Mouse (Mus musculus): ENCODE results near the gene Cnpy2.

- TF ChIP-seq CTCF (IDR thresholded peaks at IDR 0.05; ENCODE audit: low read depth, low read length) (no peak), POLR2A (IDR thresholded peaks at IDR 0.05; ENCODE audit: extremely low read depth, insufficient read depth, low read length) (no peak)
These were observed 37.0 kb downstream of the Cnpy2 start for GRCm38 (mm10) chr10:128359226-128359625.
